Mouse (Mus musculus) forebrain, embryonic 10.5 days (tissue): ENCODE measurements around the gene Ampd3. TPM values are rescaled to one million over a fixed set of nuclear protein-coding genes. Genes with fewer than 3 reads are reported as not detected.

Experiments
- DNase-seq: peaks from one replicate; pipeline ENCODE4 v3.0.0-alpha.2; 2017; ENCODE audit warnings: low spot score; ENCODE audit errors: extremely low spot score
- H3K27ac ChIP-seq: fragments of 300-500 bp; sonication (generic); 2 replicates; pipeline ENCODE4 v1.5.1; 2016; ENCODE audit warnings: mild to moderate bottlenecking
- H3K27me3 ChIP-seq: fragments of 300-500 bp; sonication (generic); 2 replicates; pipeline ENCODE4 v1.6.1; 2016; ENCODE audit warnings: mild to moderate bottlenecking; ENCODE audit not compliant: poor library complexity, severe bottlenecking
- H3K36me3 ChIP-seq: fragments of 300-500 bp; sonication (generic); replicated peaks from 2 replicates; pipeline ENCODE4 v1.6.1; 2016; ENCODE audit warnings: mild to moderate bottlenecking, moderate library complexity
- H3K4me1 ChIP-seq: fragments of 300-500 bp; sonication (generic); 2 replicates; pipeline ENCODE4 v1.6.1; 2016
- H3K4me3 ChIP-seq: fragments of 300-500 bp; sonication (generic); 2 replicates; pipeline ENCODE4 v1.5.1; 2016; ENCODE audit warnings: mild to moderate bottlenecking, moderate library complexity
- H3K9me3 ChIP-seq: fragments of 300-500 bp; sonication (generic); 2 replicates; pipeline ENCODE4 v1.6.1; 2016; ENCODE audit warnings: mild to moderate bottlenecking, moderate library complexity
- WGBS: fragments of 180-500 bp; shearing (Covaris S2); methylation state at CpG from one replicate; pipeline ENCODE4 v1.1.7; 2016; 5-methylcytosine and 5-hydroxymethylcytosine counted together
- polyA plus RNA-seq: library from polyadenylated mRNA; unstranded; fragments of >200 nt; fragmentation: Nextera tagmentation; extraction: Ambion mirVana; gene quantifications from 2 replicates; pipeline ENCODE4 v1.2.1, GENCODE M21; 2016

The Ampd3 gene
- 1.2 and 1.5 TPM in 2 replicates for polyA plus RNA-seq

- WGBS = 13% methylated on average over 16 of the region's 16 CpGs
- H3K27me3 ChIP-seq = peaks cover 51% of the 10 kb centered on the region
- H3K27ac ChIP-seq = peak within 1 kb of the TSS; percentile 75
These were observed at the start of gene Ampd3 for GRCm38 (mm10) chr7:110768001-110768400. Gene Ampd3, plus strand, starts transcription at chr7:110768206.

DNA sequence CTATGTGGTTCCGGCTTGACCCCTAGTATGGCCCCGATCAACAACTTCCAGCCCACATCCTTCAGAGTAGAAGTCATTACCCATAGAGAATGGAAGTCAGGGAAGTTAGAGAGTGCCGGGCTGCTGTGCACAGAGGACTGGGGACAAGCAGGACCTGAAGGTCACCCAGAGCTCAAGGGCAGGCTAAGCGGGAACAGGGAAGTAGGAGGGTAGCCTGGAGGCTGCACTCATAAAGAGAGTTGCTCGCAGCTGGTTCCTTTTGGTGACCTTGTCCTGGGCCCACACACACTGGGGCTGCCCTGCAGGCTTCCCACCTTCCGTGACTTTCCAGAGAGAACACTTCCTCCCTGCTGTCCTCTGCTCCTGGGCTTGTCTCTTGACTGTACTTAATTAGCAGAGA lies 49.5 kb upstream of the Ampd3 start:
- H3K27me3 ChIP-seq = no peaks in the 10 kb centered on the region
- H3K9me3 ChIP-seq = no peaks in the 10 kb centered on the region
- H3K4me1 ChIP-seq = no peaks in the 10 kb centered on the region
- no peak for DNase-seq
- no peak overlapping the region for H3K4me3 ChIP-seq
- no peaks in the 10 kb centered on the region for H3K36me3 ChIP-seq
- WGBS = 82% methylated on average over 6 of the region's 6 CpGs
- no peak overlapping the region for H3K27ac ChIP-seq

More at GRCm38 (mm10) chr7:110768001-110768400, at the start of gene Ampd3:
- DNase-seq = no peak
- Histone ChIP-seq H3K9me3 (no peaks in the 10 kb centered on the region), H3K4me1 (peaks cover 17% of the 10 kb centered on the region), H3K36me3 (no peaks in the 10 kb centered on the region), H3K4me3 (peak within 1 kb of the TSS; percentile 66)

DNA sequence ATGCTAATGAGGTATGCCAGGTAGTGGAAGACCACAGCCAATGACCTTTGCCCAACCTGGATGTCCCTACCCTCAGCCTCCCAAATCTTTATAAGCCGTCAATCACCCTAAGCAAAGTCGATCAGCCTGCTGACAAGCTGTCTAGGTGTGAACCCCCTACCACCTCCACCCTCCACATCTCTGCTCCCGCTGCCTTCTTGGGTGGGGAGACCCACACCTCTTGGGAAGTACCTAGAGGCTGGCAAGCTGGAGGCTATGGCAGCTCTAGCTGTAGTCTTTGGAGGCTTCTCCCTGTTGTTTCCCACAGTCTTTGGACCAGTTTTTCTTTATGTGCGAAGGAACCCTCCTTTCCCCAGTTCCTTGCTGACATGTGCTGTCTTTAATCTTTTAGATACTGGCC lies 48.1 kb upstream of the Ampd3 start:
- no peaks in the 10 kb centered on the region for H3K27me3 ChIP-seq
- H3K4me1 ChIP-seq = no peaks in the 10 kb centered on the region
- no peak overlapping the region for H3K4me3 ChIP-seq
- H3K27ac ChIP-seq = no peak overlapping the region
- H3K9me3 ChIP-seq = no peaks in the 10 kb centered on the region
- H3K36me3 ChIP-seq = no peaks in the 10 kb centered on the region
- DNase-seq = no peak
- WGBS = 86% methylated on average over 4 of the region's 4 CpGs

- H3K4me1 ChIP-seq = no peaks in the 10 kb centered on the region
- no peak overlapping the region for H3K27ac ChIP-seq
- H3K9me3 ChIP-seq = no peaks in the 10 kb centered on the region
- H3K4me3 ChIP-seq = no peak overlapping the region
- DNase-seq = no peak
- no peaks in the 10 kb centered on the region for H3K36me3 ChIP-seq
- no peaks in the 10 kb centered on the region for H3K27me3 ChIP-seq
- WGBS = 90% methylated on average over 4 of the region's 4 CpGs
These were observed 45.8 kb upstream of the Ampd3 start for GRCm38 (mm10) chr7:110722183-110722582.

DNA sequence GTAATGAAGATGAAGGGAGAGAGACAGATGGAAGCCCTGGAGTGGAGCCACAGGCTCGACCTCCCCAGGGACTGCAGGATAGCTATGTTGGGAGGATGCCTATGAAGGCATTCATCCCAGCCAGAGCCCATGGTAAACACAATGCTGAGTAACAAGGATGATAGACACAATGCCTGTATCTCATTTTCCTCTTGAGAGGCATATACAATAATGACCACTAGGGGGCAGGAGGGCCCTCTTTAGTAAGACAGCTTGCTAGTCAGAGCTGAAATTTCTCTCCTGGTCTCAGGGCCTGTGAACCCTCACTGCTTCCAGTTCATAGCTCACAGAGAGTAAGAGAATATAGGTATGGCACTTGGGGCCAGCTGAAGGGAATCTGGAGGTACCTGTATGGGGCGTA lies 41.0 kb upstream of the Ampd3 start:
- peak; percentile 38 for DNase-seq
- no peaks in the 10 kb centered on the region for H3K36me3 ChIP-seq
- no peaks in the 10 kb centered on the region for H3K27me3 ChIP-seq
- peaks cover 28% of the 10 kb centered on the region for H3K4me1 ChIP-seq
- H3K27ac ChIP-seq = no peak overlapping the region
- H3K4me3 ChIP-seq = no peak overlapping the region
- 33% methylated on average over 2 of the region's 2 CpGs for WGBS
- H3K9me3 ChIP-seq = no peaks in the 10 kb centered on the region

GRCm38 (mm10) chr7:110728876-110729275 lies 39.1 kb upstream of the Ampd3 start:
- WGBS = 75% methylated on average over 3 of the region's 3 CpGs
- H3K36me3 ChIP-seq = no peaks in the 10 kb centered on the region
- H3K27ac ChIP-seq = no peak overlapping the region
- H3K9me3 ChIP-seq = no peaks in the 10 kb centered on the region
- DNase-seq = no peak
- H3K4me3 ChIP-seq = no peak overlapping the region
- peaks cover 30% of the 10 kb centered on the region for H3K4me1 ChIP-seq
- H3K27me3 ChIP-seq = no peaks in the 10 kb centered on the region

GRCm38 (mm10) chr7:110729295-110729694 lies 38.7 kb upstream of the Ampd3 start:
- Histone ChIP-seq H3K4me3 (no peak overlapping the region), H3K9me3 (no peaks in the 10 kb centered on the region), H3K36me3 (no peaks in the 10 kb centered on the region), H3K27me3 (no peaks in the 10 kb centered on the region), H3K27ac (no peak overlapping the region), H3K4me1 (peaks cover 30% of the 10 kb centered on the region)
- 62% methylated on average over 6 of the region's 6 CpGs for WGBS
- no peak for DNase-seq

- H3K4me3 ChIP-seq = no peak overlapping the region
- H3K27ac ChIP-seq = peak overlapping the region; percentile 79
- WGBS = 48% methylated on average over 6 of the region's 6 CpGs
- no peaks in the 10 kb centered on the region for H3K27me3 ChIP-seq
- no peaks in the 10 kb centered on the region for H3K9me3 ChIP-seq
- no peaks in the 10 kb centered on the region for H3K36me3 ChIP-seq
- no peak for DNase-seq
- peaks cover 30% of the 10 kb centered on the region for H3K4me1 ChIP-seq
These were observed 36.7 kb upstream of the Ampd3 start for GRCm38 (mm10) chr7:110731091-110731967.

DNA sequence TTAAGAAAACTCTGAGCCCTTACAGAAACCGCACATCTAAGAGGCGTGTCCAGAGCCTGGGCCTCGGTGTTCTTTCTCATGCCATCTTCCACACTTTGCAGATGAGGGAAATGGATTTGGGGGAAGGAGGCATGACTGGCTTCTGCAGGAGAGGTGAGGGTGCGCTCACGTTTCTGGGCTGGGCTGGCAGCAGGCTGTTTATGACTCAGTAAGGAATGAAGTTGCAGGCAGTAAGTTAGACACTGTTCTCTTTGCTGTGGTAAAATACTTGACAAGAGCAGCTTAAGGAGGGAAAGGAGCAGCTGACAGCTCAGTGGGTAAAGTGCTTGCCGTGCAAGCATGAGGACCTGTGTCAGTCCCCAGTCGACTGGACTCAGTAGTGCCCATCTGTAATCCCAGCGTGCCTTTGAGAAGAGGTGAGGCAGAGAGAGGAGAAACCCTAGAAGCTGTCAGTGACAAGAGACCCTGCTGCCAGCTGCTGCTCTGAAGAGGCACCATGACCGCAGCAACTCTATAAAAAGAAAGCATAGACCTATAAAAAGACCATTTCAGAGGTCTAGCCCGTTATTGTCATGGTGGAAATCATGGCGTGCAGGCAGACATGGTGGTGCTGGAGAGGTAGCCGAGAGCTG lies 35.9 kb upstream of the Ampd3 start:
- DNase-seq = no peak
- Histone ChIP-seq H3K36me3 (no peaks in the 10 kb centered on the region), H3K27me3 (no peaks in the 10 kb centered on the region), H3K9me3 (no peaks in the 10 kb centered on the region), H3K4me3 (no peak overlapping the region), H3K27ac (peak overlapping the region; percentile 79), H3K4me1 (peaks cover 30% of the 10 kb centered on the region)
- 85% methylated on average over 12 of the region's 12 CpGs for WGBS

GRCm38 (mm10) chr7:110736914-110737313 lies 31.1 kb upstream of the Ampd3 start:
- no peaks in the 10 kb centered on the region for H3K36me3 ChIP-seq
- no peaks in the 10 kb centered on the region for H3K27me3 ChIP-seq
- no peaks in the 10 kb centered on the region for H3K9me3 ChIP-seq
- peaks cover 21% of the 10 kb centered on the region for H3K4me1 ChIP-seq
- WGBS = 43% methylated on average over 2 of the region's 2 CpGs
- H3K27ac ChIP-seq = no peak overlapping the region
- no peak overlapping the region for H3K4me3 ChIP-seq
- no peak for DNase-seq

DNA sequence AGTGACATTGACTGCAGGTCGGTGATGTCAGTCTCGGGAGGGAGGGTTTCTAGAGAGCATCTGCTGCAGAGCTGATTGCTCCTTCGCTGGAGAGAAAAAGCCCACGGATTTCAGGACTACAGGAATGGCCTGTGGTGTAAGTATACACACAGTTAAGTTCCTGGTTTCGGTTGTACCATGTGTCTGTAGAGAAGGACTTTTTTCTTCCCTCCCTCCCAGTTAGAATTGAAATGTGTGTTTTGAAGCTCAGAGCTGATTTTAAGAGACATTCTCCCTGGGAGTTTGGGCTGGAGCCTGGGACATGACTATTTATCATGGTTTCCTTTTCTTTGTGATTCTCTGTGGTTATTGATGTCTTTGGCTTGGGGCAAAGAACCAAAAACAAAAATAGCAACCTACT lies 28.2 kb upstream of the Ampd3 start:
- H3K4me3 ChIP-seq = no peak overlapping the region
- peaks cover 18% of the 10 kb centered on the region for H3K4me1 ChIP-seq
- WGBS = 61% methylated on average over 5 of the region's 5 CpGs
- H3K27me3 ChIP-seq = no peaks in the 10 kb centered on the region
- no peaks in the 10 kb centered on the region for H3K36me3 ChIP-seq
- no peak for DNase-seq
- 0 out of 2 replicates have a peak overlapping the region, but pooled peaks have one; percentile 8 for H3K27ac ChIP-seq
- H3K9me3 ChIP-seq = no peaks in the 10 kb centered on the region

GRCm38 (mm10) chr7:110740188-110740587 lies 27.8 kb upstream of the Ampd3 start:
- H3K36me3 ChIP-seq = no peaks in the 10 kb centered on the region
- no peak overlapping the region for H3K4me3 ChIP-seq
- DNase-seq = no peak
- H3K27ac ChIP-seq = 0 out of 2 replicates have a peak overlapping the region, but pooled peaks have one; percentile 8
- no peaks in the 10 kb centered on the region for H3K9me3 ChIP-seq
- no peaks in the 10 kb centered on the region for H3K27me3 ChIP-seq
- 41% methylated on average over 2 of the region's 2 CpGs for WGBS
- peaks cover 18% of the 10 kb centered on the region for H3K4me1 ChIP-seq

- H3K27me3 ChIP-seq = no peaks in the 10 kb centered on the region
- no peak overlapping the region for H3K4me3 ChIP-seq
- 89% methylated on average over 5 of the region's 5 CpGs for WGBS
These were observed 26.0 kb upstream of the Ampd3 start for GRCm38 (mm10) chr7:110742022-110742421.

More at GRCm38 (mm10) chr7:110742022-110742421, 26.0 kb upstream of the Ampd3 start:
- no peaks in the 10 kb centered on the region for H3K36me3 ChIP-seq
- no peak overlapping the region for H3K27ac ChIP-seq
- no peak for DNase-seq
- peaks cover 24% of the 10 kb centered on the region for H3K4me1 ChIP-seq
- H3K9me3 ChIP-seq = no peaks in the 10 kb centered on the region
